Mouse (Mus musculus) kidney, embryonic 15.5 days (tissue): Measurements from ENCODE around the gene Olfr763. TPM values are rescaled to one million over a fixed set of nuclear protein-coding genes. Genes with fewer than 3 reads are reported as not detected.

ENCODE experiments used
- polyA plus RNA-seq: library from polyadenylated mRNA; unstranded; fragments of >200 nt; fragmentation: Nextera tagmentation; extraction: Ambion mirVana; gene quantifications from 2 replicates; pipeline ENCODE4 v1.2.1, GENCODE M21; 2015

Gene Olfr763
- polyA plus RNA-seq, 1 experiment from 2014 or later, result not detected

Other genes starting within 250 kb of the Olfr763 start
- gene Mmp19, start 219.9 kb upstream of the Olfr763 start, polyA plus RNA-seq, result 0.73 and 1.6 TPM in 2 replicates
- gene Dnajc14, start 206.7 kb upstream of the Olfr763 start, polyA plus RNA-seq, result 54.0 and 56.0 TPM in 2 replicates
- gene Tmem198b, start 206.4 kb upstream of the Olfr763 start, polyA plus RNA-seq, result 16.7 and 20.6 TPM in 2 replicates
- 208 and 213 TPM in 2 replicates for gene Sarnp, start 193.5 kb upstream of the Olfr763 start, polyA plus RNA-seq
- 80.9 and 83.4 TPM in 2 replicates for gene Ormdl2, start 189.1 kb upstream of the Olfr763 start, polyA plus RNA-seq
- gene Gdf11, start 119.1 kb upstream of the Olfr763 start, polyA plus RNA-seq, result 7.2 and 8.7 TPM in 2 replicates
- gene Cd63, start 109.8 kb upstream of the Olfr763 start, polyA plus RNA-seq, result 671 and 731 TPM in 2 replicates
- gene Rdh5, start 87.9 kb upstream of the Olfr763 start, polyA plus RNA-seq, result 15.3 and 18.8 TPM in 2 replicates
- 220 and 231 TPM in 2 replicates for gene Bloc1s1, start 86.8 kb upstream of the Olfr763 start, polyA plus RNA-seq
- gene Itga7, start 77.0 kb upstream of the Olfr763 start, polyA plus RNA-seq, result 3.6 and 4.2 TPM in 2 replicates
- 5.6 and 6.4 TPM in 2 replicates for gene Mettl7b, start 49.8 kb upstream of the Olfr763 start, polyA plus RNA-seq
- not detected in 2 replicates for gene Olfr9, start 21.4 kb upstream of the Olfr763 start, polyA plus RNA-seq
- gene Olfr764-ps1, start 29.1 kb downstream of the Olfr763 start, polyA plus RNA-seq, result not detected in 2 replicates
- gene Olfr765, start 39.2 kb downstream of the Olfr763 start, polyA plus RNA-seq, result not detected in 2 replicates
- gene Olfr766-ps1, start 58.2 kb downstream of the Olfr763 start, polyA plus RNA-seq, result not detected in 2 replicates
- gene Olfr767, start 72.1 kb downstream of the Olfr763 start, polyA plus RNA-seq, result not detected in 2 replicates
- gene Olfr768, start 88.6 kb downstream of the Olfr763 start, polyA plus RNA-seq, result not detected in 2 replicates
- not detected in 2 replicates for gene Olfr769, start 107.1 kb downstream of the Olfr763 start, polyA plus RNA-seq
- not detected in 2 replicates for gene Olfr770, start 128.2 kb downstream of the Olfr763 start, polyA plus RNA-seq
- gene Olfr771, start 154.0 kb downstream of the Olfr763 start, polyA plus RNA-seq, result not detected in 2 replicates
- not detected in 2 replicates for gene Olfr772, start 167.1 kb downstream of the Olfr763 start, polyA plus RNA-seq
- gene Olfr773, start 176.6 kb downstream of the Olfr763 start, polyA plus RNA-seq, result not detected in 2 replicates
- gene Olfr774, start 225.4 kb downstream of the Olfr763 start, polyA plus RNA-seq, result not detected in 2 replicates
- gene Olfr775, start 237.6 kb downstream of the Olfr763 start, polyA plus RNA-seq, result not detected in 2 replicates
- not detected in 2 replicates for gene Olfr776, start 248.3 kb downstream of the Olfr763 start, polyA plus RNA-seq